Mouse (Mus musculus): ENCODE measurements at regions not wholly inside any gene's neighbourhood (a gene's known extent, or its start where the extent isn't known, plus 50 kb on each side); places are given as distances from the start of the nearest gene placed in this dataset.
"Not testable (repeated sequence)": the region's sequence is repeated elsewhere in the genome, so short reads cannot be mapped to it uniquely, and the experiment has no call there.

- no peak for DNase-seq
Measured at GRCm38 (mm10) chr10:37861001-37861400, 722.3 kb upstream of the Marcks start.

- no peak for DNase-seq
Measured at GRCm38 (mm10) chr10:37849291-37849846, 710.6 kb upstream of the Marcks start.

GRCm38 (mm10) chr10:37842820-37843219 lies 704.1 kb upstream of the Marcks start:
- no peak for DNase-seq

- no peak for DNase-seq
Measured at GRCm38 (mm10) chr10:37841842-37842241, 703.1 kb upstream of the Marcks start.

- no peak for DNase-seq
Measured at GRCm38 (mm10) chr10:37837721-37838120, 699.0 kb upstream of the Marcks start.

GRCm38 (mm10) chr10:37813026-37813425 lies 674.3 kb upstream of the Marcks start:
- DNase-seq, result no peak

- DNase-seq, result peak; percentile 16
Measured at GRCm38 (mm10) chr10:37812405-37812851, 673.7 kb upstream of the Marcks start.

- no peak for DNase-seq
Measured at GRCm38 (mm10) chr10:37811789-37812188, 673.1 kb upstream of the Marcks start.

- no peak for DNase-seq
Measured at GRCm38 (mm10) chr10:37803225-37803805, 664.6 kb upstream of the Marcks start.

- DNase-seq, result no peak
Measured at GRCm38 (mm10) chr10:37799397-37799796, 660.7 kb upstream of the Marcks start.

GRCm38 (mm10) chr10:37798285-37798684 lies 659.6 kb upstream of the Marcks start:
- DNase-seq, result no peak

- no peak for DNase-seq
Measured at GRCm38 (mm10) chr10:37797701-37798100, 659.0 kb upstream of the Marcks start.

GRCm38 (mm10) chr10:37792878-37793277 lies 654.2 kb upstream of the Marcks start:
- DNase-seq, result no peak

- no peak for DNase-seq
Measured at GRCm38 (mm10) chr10:37788049-37788448, 649.3 kb upstream of the Marcks start.

GRCm38 (mm10) chr10:37779383-37780302 lies 640.9 kb upstream of the Marcks start:
- DNase-seq, result no peak

GRCm38 (mm10) chr10:37760542-37761367 lies 622.0 kb upstream of the Marcks start:
- no peak for DNase-seq

GRCm38 (mm10) chr10:37741581-37741980 lies 602.9 kb upstream of the Marcks start:
- DNase-seq, result no peak

GRCm38 (mm10) chr10:37739024-37739423 lies 600.3 kb upstream of the Marcks start:
- peak; percentile 3 for DNase-seq

- DNase-seq, result no peak
Measured at GRCm38 (mm10) chr10:37725609-37726008, 586.9 kb upstream of the Marcks start.

GRCm38 (mm10) chr10:37724994-37725393 lies 586.3 kb upstream of the Marcks start:
- not testable (repeated sequence) for DNase-seq

GRCm38 (mm10) chr10:37720748-37721147 lies 582.0 kb upstream of the Marcks start:
- DNase-seq, result no peak

GRCm38 (mm10) chr10:37716946-37717345 lies 578.2 kb upstream of the Marcks start:
- DNase-seq, result no peak

GRCm38 (mm10) chr10:37711459-37711858 lies 572.7 kb upstream of the Marcks start:
- DNase-seq, result no peak

Measured in right cerebral cortex, postnatal 4 days (tissue).